ENCODE assay signal across 15 mouse cellular contexts in genomic region chr3:105408211-105408610, GRCm38 (mm10). TPM values are rescaled to one million over a fixed set of nuclear protein-coding genes. Genes with fewer than 3 reads are reported as not detected.
A peak's percentile ranks its signal among the peaks of the same experiment; 100 is the strongest.
DNase-seq lines count a peak whose midpoint lies in the region; ATAC-seq and TF ChIP-seq lines count a peak whose summit lies in the region.
"Had no signal": no experiment of that assay in that cellular context is flagged by ENCODE, and none has a peak within 500 bp of the region (broad histone marks: within the 10 kb centered on the region; RNA-seq: fewer than 3 reads in every experiment).

No protein-coding gene starts in this region.

- TF ChIP-seq CTCF in midbrain, postnatal 0 days (IDR thresholded peaks at IDR 0.05), result no peak

- peak; percentile 50 for DNase-seq in heart, embryonic 10.5 days (ENCODE audit: low spot score)
- DNase-seq in heart, adult 9 months (ENCODE audit: low spot score in 2 of 2), result no peak
- peak; percentile 57 for DNase-seq in embryonic facial prominence, embryonic 14.5 days (ENCODE audit: low spot score)
- peak; percentile 72 for DNase-seq in midbrain, postnatal 0 days (ENCODE audit: low spot score)
- no peak for DNase-seq in right cerebral cortex, postnatal 4 days
- no peak for DNase-seq in kidney, postnatal 14 days
- DNase-seq: adrenal gland, postnatal 14 days; B cell, adult 2 months; heart, postnatal 36 days; kidney, adult 11 months; lung, embryonic 14.5 days; spleen, adult 18-20 months had no signal

- H3K9me3 ChIP-seq in heart, embryonic 10.5 days, result no peaks in the 10 kb centered on the region
- no peaks in the 10 kb centered on the region for H3K9me3 ChIP-seq in embryonic facial prominence, embryonic 14.5 days (ENCODE audit: control insufficient read depth, low read length)
- no peaks in the 10 kb centered on the region for H3K9me3 ChIP-seq in hindbrain, embryonic 13.5 days
- H3K9me3 ChIP-seq in midbrain, postnatal 0 days (ENCODE audit: low read length), result no peaks in the 10 kb centered on the region
- H3K9me3 ChIP-seq in kidney, embryonic 14.5 days (ENCODE audit: control insufficient read depth, low read length), result no peaks in the 10 kb centered on the region

- H3K27me3 ChIP-seq in heart, embryonic 10.5 days (ENCODE audit: insufficient read depth, poor library complexity, severe bottlenecking), result no peaks in the 10 kb centered on the region
- H3K27me3 ChIP-seq in embryonic facial prominence, embryonic 14.5 days (replicated peaks; ENCODE audit: control insufficient read depth, insufficient read depth, low read length), result no peaks in the 10 kb centered on the region
- H3K27me3 ChIP-seq in hindbrain, embryonic 13.5 days, result no peaks in the 10 kb centered on the region
- H3K27me3 ChIP-seq in midbrain, postnatal 0 days (ENCODE audit: insufficient read depth, low read length), result no peaks in the 10 kb centered on the region
- no peaks in the 10 kb centered on the region for H3K27me3 ChIP-seq in kidney, embryonic 14.5 days (ENCODE audit: control insufficient read depth, insufficient read depth, low read length)

- peaks cover 11% of the 10 kb centered on the region; the same call in 1 of the 2 replicates for H3K4me1 ChIP-seq in heart, embryonic 10.5 days
- no peaks in the 10 kb centered on the region for H3K4me1 ChIP-seq in embryonic facial prominence, embryonic 14.5 days (ENCODE audit: control insufficient read depth, insufficient read depth, low read length)
- H3K4me1 ChIP-seq in hindbrain, embryonic 13.5 days (replicated peaks), result peaks cover 46% of the 10 kb centered on the region
- H3K4me1 ChIP-seq in midbrain, postnatal 0 days (ENCODE audit: insufficient read depth, low read length), result no peaks in the 10 kb centered on the region
- 0 out of 2 replicates have a peak, but pooled peaks cover 7% of the 10 kb centered on the region for H3K4me1 ChIP-seq in kidney, embryonic 14.5 days (ENCODE audit: control insufficient read depth, insufficient read depth, low read length)

- H3K36me3 ChIP-seq in heart, embryonic 10.5 days, result no peaks in the 10 kb centered on the region
- H3K36me3 ChIP-seq in embryonic facial prominence, embryonic 14.5 days (ENCODE audit: control insufficient read depth, insufficient read depth, low read length), result no peaks in the 10 kb centered on the region
- H3K36me3 ChIP-seq in hindbrain, embryonic 13.5 days, result no peaks in the 10 kb centered on the region
- no peaks in the 10 kb centered on the region for H3K36me3 ChIP-seq in midbrain, postnatal 0 days (ENCODE audit: insufficient read depth, low read length)
- H3K36me3 ChIP-seq in kidney, embryonic 14.5 days (ENCODE audit: control insufficient read depth, insufficient read depth, low read length), result no peaks in the 10 kb centered on the region

- no peak overlapping the region for H3K4me2 ChIP-seq in embryonic facial prominence, embryonic 14.5 days (ENCODE audit: low read depth, low read length)
- H3K4me2 ChIP-seq in hindbrain, embryonic 13.5 days, result no peak overlapping the region
- H3K4me2 ChIP-seq in midbrain, postnatal 0 days (ENCODE audit: low read depth, low read length, poor library complexity, severe bottlenecking), result no peak overlapping the region
- H3K4me2 ChIP-seq in kidney, embryonic 14.5 days (replicated peaks; ENCODE audit: low read depth, low read length), result no peak overlapping the region
- H3K4me2 ChIP-seq: lung, embryonic 14.5 days had no signal

- peak; percentile 70; the same call in 1 of the 2 replicates for ATAC-seq in embryonic facial prominence, embryonic 14.5 days (ENCODE audit: low read depth)
- peak; percentile 36 for ATAC-seq in hindbrain, embryonic 13.5 days (ENCODE audit: low FRiP score)
- ATAC-seq in midbrain, postnatal 0 days (ENCODE audit: low FRiP score), result peak; percentile 61
- no peak for ATAC-seq in kidney, embryonic 14.5 days (ENCODE audit: low FRiP score, low TSS enrichment)

- 77% methylated on average over 3 of the region's 3 CpGs for WGBS in heart, embryonic 10.5 days
- 56% methylated on average over 3 of the region's 3 CpGs for WGBS in embryonic facial prominence, embryonic 14.5 days
- 35% methylated on average over 3 of the region's 3 CpGs for WGBS in hindbrain, embryonic 13.5 days
- WGBS in midbrain, postnatal 0 days, result 44% methylated on average over 3 of the region's 3 CpGs
- 65% methylated on average over 3 of the region's 3 CpGs for WGBS in kidney, embryonic 14.5 days

- no peak overlapping the region for H3K9ac ChIP-seq in embryonic facial prominence, embryonic 14.5 days (ENCODE audit: low read depth, low read length)
- H3K9ac ChIP-seq in hindbrain, embryonic 13.5 days, result no peak overlapping the region
- H3K9ac ChIP-seq in midbrain, postnatal 0 days (replicated peaks; ENCODE audit: low read length, poor library complexity, severe bottlenecking), result no peak overlapping the region
- H3K9ac ChIP-seq in kidney, embryonic 14.5 days (ENCODE audit: low read depth, low read length), result no peak overlapping the region
- H3K9ac ChIP-seq: lung, embryonic 14.5 days had no signal

- H3K27ac ChIP-seq in heart, embryonic 10.5 days, result no peak overlapping the region
- H3K27ac ChIP-seq in embryonic facial prominence, embryonic 14.5 days (replicated peaks; ENCODE audit: low read depth, low read length), result no peak overlapping the region
- H3K27ac ChIP-seq in hindbrain, embryonic 13.5 days, result 0 out of 2 replicates have a peak overlapping the region, but pooled peaks have one; percentile 32
- no peak overlapping the region for H3K27ac ChIP-seq in midbrain, postnatal 0 days (ENCODE audit: low read depth, low read length)
- H3K27ac ChIP-seq in kidney, embryonic 14.5 days (ENCODE audit: low read depth, low read length), result no peak overlapping the region

- H3K4me3 ChIP-seq in heart, embryonic 10.5 days, result no peak overlapping the region
- no peak overlapping the region for H3K4me3 ChIP-seq in embryonic facial prominence, embryonic 14.5 days (ENCODE audit: low read depth, low read length)
- H3K4me3 ChIP-seq in hindbrain, embryonic 13.5 days, result no peak overlapping the region
- no peak overlapping the region for H3K4me3 ChIP-seq in midbrain, postnatal 0 days (ENCODE audit: low read depth, low read length)
- H3K4me3 ChIP-seq in kidney, embryonic 14.5 days (ENCODE audit: low read length), result no peak overlapping the region
- H3K4me3 ChIP-seq: myocyte had no signal

RNA-seq across cellular contexts. Expression of gene Kcnd3, which starts 43.9 kb away (rescaled TPM):
- 0.47 and 0.58 TPM in 2 replicates for polyA plus RNA-seq in heart, embryonic 10.5 days (2016; fragmentation: Nextera tagmentation; extraction: Ambion mirVana)
- polyA plus RNA-seq in embryonic facial prominence, embryonic 14.5 days (2014; fragmentation: Nextera tagmentation; extraction: Ambion mirVana), result 0.88 and 0.93 TPM in 2 replicates
- 7.1 and 7.9 TPM in 2 replicates for polyA plus RNA-seq in hindbrain, embryonic 13.5 days (2015; fragmentation: Nextera tagmentation; extraction: Ambion mirVana)
- total RNA-seq in midbrain, postnatal 0 days (2014; rRNA removed), result 67.4 and 80.5 TPM in 2 replicates
- 9.6 and 10.6 TPM in 2 replicates for polyA plus RNA-seq in midbrain, postnatal 0 days (2015; fragmentation: Nextera tagmentation; extraction: Ambion mirVana)
- 1.5 and 2.8 TPM in 2 replicates for polyA plus RNA-seq in kidney, embryonic 14.5 days (2014; fragmentation: Nextera tagmentation; extraction: Ambion mirVana)
- polyA plus RNA-seq: myocyte had no signal

Comparison
In these comparisons a context has a peak if more than half of its experiments do, and no peak if none do; other contexts are left out.
1. DNase-seq: peak in heart, embryonic 10.5 days (single experiment), embryonic facial prominence, embryonic 14.5 days (single experiment) and midbrain, postnatal 0 days (single experiment); none in heart, adult 9 months (0 of 2), right cerebral cortex, postnatal 4 days (single experiment) and kidney, postnatal 14 days (single experiment).